Mouse (Mus musculus): ENCODE measurements around the gene Nek9.
"Not testable (repeated sequence)": the region's sequence is repeated elsewhere in the genome, so short reads cannot be mapped to it uniquely, and the experiment has no call there.

- TF ChIP-seq CTCF (IDR thresholded peaks at IDR 0.05; ENCODE audit: low read depth, low read length); POLR2A (IDR thresholded peaks at IDR 0.05; ENCODE audit: borderline replicate concordance, low read depth, low read length): not testable (repeated sequence)
These were observed 57.4 kb downstream of the Nek9 start for GRCm38 (mm10) chr12:85281756-85282155.

All from bone marrow macrophage, adult 2 months (primary cell).